9 mouse cellular contexts compared by ENCODE assay signal in genomic region chr15:6209301-6209700, GRCm38 (mm10).
DNase-seq lines count a peak whose midpoint lies in the region; ATAC-seq and TF ChIP-seq lines count a peak whose summit lies in the region.
"Had no signal": no experiment of that assay in that cellular context is flagged by ENCODE, and none has a peak within 500 bp of the region (broad histone marks: within the 10 kb centered on the region; RNA-seq: fewer than 3 reads in every experiment).

No protein-coding gene starts in this region.

- WGBS in heart, postnatal 0 days = 17% methylated on average over 2 of the region's 2 CpGs
- WGBS in heart, embryonic 11.5 days (ENCODE audit: insufficient replicate concordance) = 14% methylated on average over 2 of the region's 2 CpGs
- 14% methylated on average over 2 of the region's 2 CpGs for WGBS in embryonic facial prominence, embryonic 14.5 days
- WGBS in midbrain, embryonic 15.5 days = 12% methylated on average over 2 of the region's 2 CpGs

- no peak for TF ChIP-seq EP300 in heart, postnatal 0 days (IDR thresholded peaks at IDR 0.05; ENCODE audit: low read depth)

- TF ChIP-seq CTCF in heart, postnatal 0 days (IDR thresholded peaks at IDR 0.05; ENCODE audit: low read depth) = peak; percentile 65

- DNase-seq in heart, postnatal 0 days (ENCODE audit: low spot score) = no peak
- peak; percentile 26 to 31 for DNase-seq in B cell, adult 2 months
- DNase-seq in T-cell, adult 2 months (ENCODE audit: low spot score) = peak; percentile 9
- peak; percentile 47 for DNase-seq in embryonic facial prominence, embryonic 14.5 days (ENCODE audit: low spot score)
- peak; percentile 37 to 45 for DNase-seq in kidney, postnatal 4 days
- DNase-seq in urinary bladder, adult 2 months (ENCODE audit: low spot score) = no peak

- H3K36me3 ChIP-seq in heart, postnatal 0 days (replicated peaks; ENCODE audit: control insufficient read depth, insufficient read depth, low read length) = no peaks in the 10 kb centered on the region
- H3K36me3 ChIP-seq in heart, embryonic 11.5 days (ENCODE audit: control insufficient read depth, insufficient read depth, low read length) = no peaks in the 10 kb centered on the region
- no peaks in the 10 kb centered on the region for H3K36me3 ChIP-seq in embryonic facial prominence, embryonic 14.5 days (ENCODE audit: control insufficient read depth, insufficient read depth, low read length)
- H3K36me3 ChIP-seq in midbrain, embryonic 15.5 days (replicated peaks) = no peaks in the 10 kb centered on the region
- H3K36me3 ChIP-seq: embryonic facial prominence, embryonic 13.5 days had no signal

- no peaks in the 10 kb centered on the region for H3K4me1 ChIP-seq in heart, postnatal 0 days (ENCODE audit: control insufficient read depth, insufficient read depth)
- no peaks in the 10 kb centered on the region for H3K4me1 ChIP-seq in heart, embryonic 11.5 days (ENCODE audit: control insufficient read depth, insufficient read depth, low read length)
- no peaks in the 10 kb centered on the region; the same call in 1 of the 2 replicates for H3K4me1 ChIP-seq in embryonic facial prominence, embryonic 14.5 days (ENCODE audit: control insufficient read depth, insufficient read depth, low read length)
- H3K4me1 ChIP-seq in midbrain, embryonic 15.5 days = no peaks in the 10 kb centered on the region

- H3K27ac ChIP-seq in heart, postnatal 0 days (ENCODE audit: low read depth) = no peak overlapping the region
- no peak overlapping the region for H3K27ac ChIP-seq in heart, embryonic 11.5 days (ENCODE audit: low read depth, low read length)
- H3K27ac ChIP-seq in embryonic facial prominence, embryonic 14.5 days (replicated peaks; ENCODE audit: low read depth, low read length) = no peak overlapping the region
- no peak overlapping the region for H3K27ac ChIP-seq in midbrain, embryonic 15.5 days
- H3K27ac ChIP-seq: embryonic facial prominence, embryonic 13.5 days had no signal

- no peaks in the 10 kb centered on the region for H3K9me3 ChIP-seq in heart, postnatal 0 days (replicated peaks; ENCODE audit: control insufficient read depth, low read length)
- H3K9me3 ChIP-seq in heart, embryonic 11.5 days (replicated peaks; ENCODE audit: control insufficient read depth, low read length) = no peaks in the 10 kb centered on the region
- no peaks in the 10 kb centered on the region for H3K9me3 ChIP-seq in embryonic facial prominence, embryonic 14.5 days (ENCODE audit: control insufficient read depth, low read length)
- no peaks in the 10 kb centered on the region for H3K9me3 ChIP-seq in midbrain, embryonic 15.5 days
- H3K9me3 ChIP-seq: embryonic facial prominence, embryonic 13.5 days had no signal

- no peak overlapping the region for H3K9ac ChIP-seq in heart, postnatal 0 days (replicated peaks; ENCODE audit: low read depth, low read length)
- H3K9ac ChIP-seq in heart, embryonic 11.5 days (ENCODE audit: low read depth, low read length) = no peak overlapping the region
- no peak overlapping the region for H3K9ac ChIP-seq in embryonic facial prominence, embryonic 14.5 days (ENCODE audit: low read depth, low read length)
- H3K9ac ChIP-seq in midbrain, embryonic 15.5 days = no peak overlapping the region
- H3K9ac ChIP-seq: embryonic facial prominence, embryonic 13.5 days had no signal

- no peak overlapping the region for H3K4me3 ChIP-seq in heart, postnatal 0 days (ENCODE audit: low read depth, low read length)
- no peak overlapping the region for H3K4me3 ChIP-seq in heart, embryonic 11.5 days (ENCODE audit: low read depth, low read length)
- H3K4me3 ChIP-seq in embryonic facial prominence, embryonic 14.5 days (ENCODE audit: low read depth, low read length) = no peak overlapping the region
- no peak overlapping the region for H3K4me3 ChIP-seq in midbrain, embryonic 15.5 days
- H3K4me3 ChIP-seq: embryonic facial prominence, embryonic 13.5 days had no signal

- no peaks in the 10 kb centered on the region for H3K27me3 ChIP-seq in heart, postnatal 0 days (ENCODE audit: control insufficient read depth, insufficient read depth, low read length)
- H3K27me3 ChIP-seq in heart, embryonic 11.5 days (ENCODE audit: control insufficient read depth, insufficient read depth, low read length) = no peaks in the 10 kb centered on the region
- no peaks in the 10 kb centered on the region for H3K27me3 ChIP-seq in embryonic facial prominence, embryonic 14.5 days (replicated peaks; ENCODE audit: control insufficient read depth, insufficient read depth, low read length)
- no peaks in the 10 kb centered on the region for H3K27me3 ChIP-seq in midbrain, embryonic 15.5 days (replicated peaks)

- no peak overlapping the region for H3K4me2 ChIP-seq in heart, postnatal 0 days (ENCODE audit: low read depth, low read length)
- no peak overlapping the region for H3K4me2 ChIP-seq in heart, embryonic 11.5 days
- no peak overlapping the region for H3K4me2 ChIP-seq in embryonic facial prominence, embryonic 14.5 days (ENCODE audit: low read depth, low read length)
- H3K4me2 ChIP-seq in midbrain, embryonic 15.5 days = no peak overlapping the region
- H3K4me2 ChIP-seq: embryonic facial prominence, embryonic 13.5 days had no signal

- no peak for ATAC-seq in heart, postnatal 0 days (ENCODE audit: insufficient read depth, low read depth)
- ATAC-seq in heart, embryonic 11.5 days (replicated peaks; ENCODE audit: insufficient number of reproducible peaks, low FRiP score, low TSS enrichment) = no peak
- ATAC-seq in embryonic facial prominence, embryonic 14.5 days (ENCODE audit: low read depth) = no peak
- ATAC-seq in midbrain, embryonic 15.5 days (replicated peaks) = peak; percentile 84

Comparison
In these comparisons a context has a peak if more than half of its experiments do, and no peak if none do; other contexts are left out.
1. DNase-seq: peak in B cell, adult 2 months (2 of 2), T-cell, adult 2 months (single experiment), embryonic facial prominence, embryonic 14.5 days (single experiment) and kidney, postnatal 4 days (2 of 2); none in heart, postnatal 0 days (single experiment) and urinary bladder, adult 2 months (single experiment).